Mouse (Mus musculus): ENCODE measurements around the gene Gfod1. TPM values are rescaled to one million over a fixed set of nuclear protein-coding genes. Genes with fewer than 3 reads are reported as not detected.

The Gfod1 gene
- polyA plus RNA-seq, 1 experiment from 2014 or later: 0.50 TPM

GRCm38 (mm10) chr13:43319396-43319795 is 15.4 kb upstream of the Gfod1 start:
- WGBS: 60% methylated on average over 3 of the region's 3 CpGs
- no peak overlapping the region for H3K9ac ChIP-seq (ENCODE audit: low read depth, low read length)
- no peaks in the 10 kb centered on the region for H3K27me3 ChIP-seq (replicated peaks; ENCODE audit: control insufficient read depth, insufficient read depth, low read length)
- no peak overlapping the region for H3K27ac ChIP-seq (ENCODE audit: low read depth, low read length)
- ATAC-seq: no peak
- no peaks in the 10 kb centered on the region for H3K4me1 ChIP-seq (replicated peaks; ENCODE audit: control insufficient read depth, insufficient read depth, low read length)
- no peak overlapping the region for H3K4me3 ChIP-seq (ENCODE audit: low read depth, low read length)
- no peak overlapping the region for H3K4me2 ChIP-seq (replicated peaks; ENCODE audit: low read depth)
- H3K9me3 ChIP-seq (ENCODE audit: control insufficient read depth): no peaks in the 10 kb centered on the region
- no peak for TF ChIP-seq CTCF (IDR thresholded peaks at IDR 0.05; ENCODE audit: low read depth)
- no peaks in the 10 kb centered on the region for H3K36me3 ChIP-seq (ENCODE audit: control insufficient read depth, insufficient read depth)

DNA sequence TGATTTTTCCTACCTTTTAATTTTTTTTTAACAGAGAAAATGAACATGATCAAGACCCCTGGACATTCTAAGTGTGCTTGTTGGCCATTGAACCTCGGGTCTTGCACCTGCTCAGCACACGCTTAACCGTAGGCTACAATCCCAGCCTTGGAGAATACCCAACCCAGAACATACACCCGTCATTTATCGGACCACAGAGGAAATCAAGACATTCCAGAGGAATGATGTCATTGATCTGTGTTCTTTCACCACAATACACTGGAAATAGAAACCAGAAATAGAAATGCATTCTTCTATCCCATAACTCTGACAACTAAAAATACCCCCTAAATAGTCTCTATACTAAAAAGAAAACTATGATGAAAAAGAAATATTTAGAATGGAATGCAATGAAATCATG is 13.4 kb upstream of the Gfod1 start:
- H3K4me3 ChIP-seq (ENCODE audit: low read depth, low read length): no peak overlapping the region
- H3K4me1 ChIP-seq (replicated peaks; ENCODE audit: control insufficient read depth, insufficient read depth, low read length): no peaks in the 10 kb centered on the region
- H3K9me3 ChIP-seq (ENCODE audit: control insufficient read depth): no peaks in the 10 kb centered on the region
- WGBS: 55% methylated on average over 5 of the region's 5 CpGs
- H3K9ac ChIP-seq (ENCODE audit: low read depth, low read length): no peak overlapping the region
- no peaks in the 10 kb centered on the region for H3K27me3 ChIP-seq (replicated peaks; ENCODE audit: control insufficient read depth, insufficient read depth, low read length)
- TF ChIP-seq CTCF (IDR thresholded peaks at IDR 0.05; ENCODE audit: low read depth): no peak
- H3K27ac ChIP-seq (ENCODE audit: low read depth, low read length): no peak overlapping the region
- ATAC-seq: no peak
- no peaks in the 10 kb centered on the region for H3K36me3 ChIP-seq (ENCODE audit: control insufficient read depth, insufficient read depth)
- H3K4me2 ChIP-seq (replicated peaks; ENCODE audit: low read depth): no peak overlapping the region

- no peaks in the 10 kb centered on the region for H3K9me3 ChIP-seq (ENCODE audit: control insufficient read depth)
- H3K4me2 ChIP-seq (replicated peaks; ENCODE audit: low read depth): no peak overlapping the region
- H3K27me3 ChIP-seq (replicated peaks; ENCODE audit: control insufficient read depth, insufficient read depth, low read length): no peaks in the 10 kb centered on the region; the same call in 1 of the 2 replicates
- no peak for ATAC-seq
- H3K4me1 ChIP-seq (replicated peaks; ENCODE audit: control insufficient read depth, insufficient read depth, low read length): peaks cover 3% of the 10 kb centered on the region; the same call in 1 of the 2 replicates
- H3K9ac ChIP-seq (ENCODE audit: low read depth, low read length): no peak overlapping the region
- no peak overlapping the region for H3K27ac ChIP-seq (ENCODE audit: low read depth, low read length)
- WGBS: 76% methylated on average over 15 of the region's 15 CpGs
- no peaks in the 10 kb centered on the region for H3K36me3 ChIP-seq (ENCODE audit: control insufficient read depth, insufficient read depth)
- no peak overlapping the region for H3K4me3 ChIP-seq (ENCODE audit: low read depth, low read length)
- TF ChIP-seq CTCF (IDR thresholded peaks at IDR 0.05; ENCODE audit: low read depth): no peak
Measured at GRCm38 (mm10) chr13:43305181-43305924, 1.4 kb upstream of the Gfod1 start.

- peaks cover 6% of the 10 kb centered on the region for H3K27me3 ChIP-seq (replicated peaks; ENCODE audit: control insufficient read depth, insufficient read depth, low read length)
- no peak overlapping the region for H3K27ac ChIP-seq (ENCODE audit: low read depth, low read length)
- H3K36me3 ChIP-seq (ENCODE audit: control insufficient read depth, insufficient read depth): no peaks in the 10 kb centered on the region
- ATAC-seq: no peak
- TF ChIP-seq CTCF (IDR thresholded peaks at IDR 0.05; ENCODE audit: low read depth): no peak
- 25% methylated on average over 11 of the region's 11 CpGs for WGBS
- peak overlapping the region; percentile 42 for H3K4me3 ChIP-seq (ENCODE audit: low read depth, low read length)
- no peak overlapping the region for H3K9ac ChIP-seq (ENCODE audit: low read depth, low read length)
- H3K9me3 ChIP-seq (ENCODE audit: control insufficient read depth): no peaks in the 10 kb centered on the region
- peaks cover 3% of the 10 kb centered on the region; the same call in 1 of the 2 replicates for H3K4me1 ChIP-seq (replicated peaks; ENCODE audit: control insufficient read depth, insufficient read depth, low read length)
- peak overlapping the region; percentile 96 for H3K4me2 ChIP-seq (replicated peaks; ENCODE audit: low read depth)
Measured at GRCm38 (mm10) chr13:43304700-43305099, 728 bp upstream of the Gfod1 start.

GRCm38 (mm10) chr13:43303161-43303965 is 609 bp downstream of the Gfod1 start:
- WGBS: under 1% methylated on average over 77 of the region's 78 CpGs

GRCm38 (mm10) chr13:43302651-43303160 is 1.3 kb downstream of the Gfod1 start:
- no peak for TF ChIP-seq CTCF (IDR thresholded peaks at IDR 0.05; ENCODE audit: low read depth)
- ATAC-seq: no peak
- no peaks in the 10 kb centered on the region for H3K36me3 ChIP-seq (ENCODE audit: control insufficient read depth, insufficient read depth)
- WGBS: 1% methylated on average over 19 of the region's 19 CpGs
- peak overlapping the region; percentile 96 for H3K4me2 ChIP-seq (replicated peaks; ENCODE audit: low read depth)
- peaks cover 3% of the 10 kb centered on the region; the same call in 1 of the 2 replicates for H3K4me1 ChIP-seq (replicated peaks; ENCODE audit: control insufficient read depth, insufficient read depth, low read length)
- H3K27ac ChIP-seq (ENCODE audit: low read depth, low read length): no peak overlapping the region
- peaks cover 9% of the 10 kb centered on the region for H3K27me3 ChIP-seq (replicated peaks; ENCODE audit: control insufficient read depth, insufficient read depth, low read length)
- no peaks in the 10 kb centered on the region for H3K9me3 ChIP-seq (ENCODE audit: control insufficient read depth)
- H3K9ac ChIP-seq (ENCODE audit: low read depth, low read length): 0 out of 2 replicates have a peak overlapping the region, but pooled peaks have one; percentile 54
- peak overlapping the region; percentile 42 for H3K4me3 ChIP-seq (ENCODE audit: low read depth, low read length)

More at GRCm38 (mm10) chr13:43303161-43303965, 609 bp downstream of the Gfod1 start:
- Histone ChIP-seq H3K27ac (ENCODE audit: low read depth, low read length) (no peak overlapping the region), H3K9me3 (ENCODE audit: control insufficient read depth) (no peaks in the 10 kb centered on the region), H3K4me2 (replicated peaks; ENCODE audit: low read depth) (peak overlapping the region; percentile 96), H3K27me3 (replicated peaks; ENCODE audit: control insufficient read depth, insufficient read depth, low read length) (peaks cover 9% of the 10 kb centered on the region), H3K36me3 (ENCODE audit: control insufficient read depth, insufficient read depth) (no peaks in the 10 kb centered on the region), H3K4me1 (replicated peaks; ENCODE audit: control insufficient read depth, insufficient read depth, low read length) (peaks cover 3% of the 10 kb centered on the region; the same call in 1 of the 2 replicates), H3K4me3 (ENCODE audit: low read depth, low read length) (peak overlapping the region; percentile 42), H3K9ac (ENCODE audit: low read depth, low read length) (peak overlapping the region; percentile 54)
- ATAC-seq: peak; percentile 29
- TF ChIP-seq CTCF (IDR thresholded peaks at IDR 0.05; ENCODE audit: low read depth): no peak
